ENCODE assay signal across 17 mouse cellular contexts in the genomic region with DNA sequence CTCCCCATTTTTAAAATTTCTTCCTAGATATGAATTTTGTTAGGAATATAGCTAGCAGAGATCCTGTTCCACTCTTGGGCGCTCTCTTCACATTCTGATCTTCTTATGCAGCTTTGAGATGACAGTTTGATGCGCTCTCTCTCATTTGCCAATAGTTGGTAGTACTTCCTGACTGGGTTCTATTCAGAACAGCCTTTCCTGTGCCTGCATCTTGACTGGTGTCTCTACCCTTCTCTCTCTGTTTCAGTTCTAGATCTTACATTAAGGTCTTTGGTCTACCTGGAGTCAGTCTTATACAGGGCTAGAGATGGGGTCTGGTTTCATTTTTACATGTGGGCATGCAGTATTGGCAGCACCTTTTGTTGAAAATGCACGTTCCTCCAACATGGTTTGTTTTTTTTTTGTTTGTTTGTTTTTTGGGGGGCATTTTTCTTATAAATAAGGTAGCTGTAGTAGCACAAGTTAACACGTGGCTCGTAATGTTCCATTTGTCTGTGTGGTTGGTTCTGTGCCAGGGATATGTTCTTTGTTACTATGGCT.
"Had no signal": no experiment of that assay in that cellular context is flagged by ENCODE, and none has a peak within 500 bp of the region (broad histone marks: within the 10 kb centered on the region; RNA-seq: fewer than 3 reads in every experiment).

No protein-coding gene starts in this region.

- DNase-seq: lung, adult 18-20 months; lung, embryonic 14.5 days; lung, postnatal 10 days; lung, postnatal 4 days; midbrain, embryonic 14.5 days; right cerebral cortex, postnatal 14 days; thymus, adult 2 months; thymus, postnatal 25 days; thymus, postnatal 4 days had no signal

- H3K4me3 ChIP-seq: midbrain, embryonic 10.5 days; midbrain, embryonic 12.5 days; myocyte; neural tube, embryonic 13.5 days; neural tube, embryonic 15.5 days; stomach, embryonic 15.5 days had no signal

- ATAC-seq: midbrain, embryonic 16.5 days had no signal

- H3K9ac ChIP-seq: lung, embryonic 14.5 days; midbrain, embryonic 12.5 days; neural tube, embryonic 13.5 days; neural tube, embryonic 15.5 days; stomach, embryonic 15.5 days had no signal

- H3K27me3 ChIP-seq: midbrain, embryonic 12.5 days; neural tube, embryonic 13.5 days; neural tube, embryonic 15.5 days; stomach, embryonic 15.5 days had no signal

- H3K9me3 ChIP-seq: midbrain, embryonic 10.5 days; midbrain, embryonic 12.5 days; neural tube, embryonic 13.5 days; neural tube, embryonic 15.5 days; stomach, embryonic 15.5 days had no signal

- H3K27ac ChIP-seq: midbrain, embryonic 10.5 days; midbrain, embryonic 12.5 days; neural tube, embryonic 13.5 days; neural tube, embryonic 15.5 days; stomach, embryonic 15.5 days; stomach, postnatal 0 days had no signal

- H3K4me2 ChIP-seq: lung, embryonic 14.5 days; midbrain, embryonic 12.5 days; neural tube, embryonic 13.5 days; neural tube, embryonic 15.5 days; stomach, embryonic 15.5 days had no signal

- H3K4me1 ChIP-seq: midbrain, embryonic 10.5 days; midbrain, embryonic 12.5 days; neural tube, embryonic 13.5 days had no signal
